7 mouse cellular contexts compared by ENCODE assay signal in the genomic region with DNA sequence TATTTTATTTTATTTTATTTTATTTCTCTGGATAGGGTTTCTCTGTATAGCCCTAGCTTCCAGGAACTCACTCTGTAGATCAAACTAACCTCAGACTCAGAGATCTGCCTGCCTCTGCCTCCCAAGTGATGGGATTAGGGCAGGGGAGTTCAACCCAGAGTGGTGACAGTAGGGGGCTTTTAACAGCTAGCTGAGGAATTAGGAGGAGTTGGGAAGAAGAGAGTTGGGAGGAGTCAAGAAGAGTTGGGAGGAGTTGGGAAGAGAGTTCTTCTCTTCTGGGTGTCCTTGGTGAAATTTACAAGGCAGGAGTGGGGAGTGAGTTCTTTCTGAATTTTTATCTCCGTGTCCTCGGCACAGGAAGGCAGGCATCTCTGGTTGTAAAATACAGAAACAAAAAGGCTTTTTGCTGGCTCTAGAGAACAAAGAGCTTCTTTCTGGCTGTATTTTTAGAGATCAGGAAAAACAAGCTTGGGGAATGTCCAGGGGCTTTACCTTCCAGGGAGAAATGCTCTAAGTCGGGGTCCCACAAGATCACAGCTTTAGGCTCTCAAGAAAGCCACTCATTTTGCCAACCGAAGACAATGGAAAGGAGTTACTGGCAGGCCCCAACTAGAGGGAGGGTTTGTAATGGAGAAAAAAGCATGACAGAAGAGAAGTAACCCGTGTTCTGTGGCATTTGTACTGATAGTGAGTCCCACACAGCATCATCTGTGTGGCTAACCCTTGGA. TPM values are rescaled to one million over a fixed set of nuclear protein-coding genes. Genes with fewer than 3 reads are reported as not detected.
DNase-seq lines count a peak whose midpoint lies in the region; ATAC-seq and TF ChIP-seq lines count a peak whose summit lies in the region.
"Not testable (repeated sequence)": the region's sequence is repeated elsewhere in the genome, so short reads cannot be mapped to it uniquely, and the experiment has no call there.
"Had no signal": no experiment of that assay in that cellular context is flagged by ENCODE, and none has a peak within 500 bp of the region (broad histone marks: within the 10 kb centered on the region; RNA-seq: fewer than 3 reads in every experiment).

No protein-coding gene starts in this region.

- H3K9ac ChIP-seq in ES-Bruce4 (ENCODE audit: low read depth, poor library complexity, severe bottlenecking): peak overlapping the region; percentile 48; the same call in 1 of the 2 replicates
- not testable (repeated sequence) for H3K9ac ChIP-seq in intestine, embryonic 14.5 days (ENCODE audit: low read length); midbrain, embryonic 11.5 days (ENCODE audit: low read length)

- TF ChIP-seq POLR2A in ES-Bruce4 (IDR thresholded peaks at IDR 0.05; ENCODE audit: insufficient read depth, low read length): not testable (repeated sequence)

- not testable (repeated sequence) for H3K9me3 ChIP-seq in ES-Bruce4 (replicated peaks; ENCODE audit: control insufficient read depth, insufficient read depth, low read length, poor library complexity, severe bottlenecking); intestine, embryonic 14.5 days (ENCODE audit: control insufficient read depth, low read length); midbrain, embryonic 11.5 days (ENCODE audit: control insufficient read depth, low read length)

- DNase-seq in R1 (ENCODE audit: low read depth, low spot score): peak; percentile 80
- peak; percentile 17 for DNase-seq in adrenal gland, adult 2 months
- DNase-seq in intestine, embryonic 14.5 days (ENCODE audit: low spot score): peak; percentile 4
- DNase-seq in midbrain, embryonic 11.5 days (ENCODE audit: low spot score, missing footprints): peak; percentile 39
- peak; percentile 21 for DNase-seq in testis, postnatal 14 days (ENCODE audit: low spot score)

- H3K4me3 ChIP-seq in ES-Bruce4 (ENCODE audit: low read depth, low read length); intestine, embryonic 14.5 days (ENCODE audit: low read depth, low read length); midbrain, embryonic 11.5 days (ENCODE audit: low read depth, low read length): not testable (repeated sequence)

- not testable (repeated sequence) for TF ChIP-seq EP300 in ES-Bruce4 (IDR thresholded peaks at IDR 0.05; ENCODE audit: insufficient read depth, low read depth, low read length)

- not testable (repeated sequence) for H3K4me1 ChIP-seq in ES-Bruce4 (ENCODE audit: control insufficient read depth, insufficient read depth, low read length); intestine, embryonic 14.5 days (replicated peaks; ENCODE audit: control insufficient read depth, insufficient read depth, low read length); midbrain, embryonic 11.5 days (ENCODE audit: control insufficient read depth, insufficient read depth, low read length)

- not testable (repeated sequence) for H3K36me3 ChIP-seq in ES-Bruce4 (ENCODE audit: control insufficient read depth, insufficient read depth, low read length, poor library complexity, severe bottlenecking); intestine, embryonic 14.5 days (ENCODE audit: control insufficient read depth, insufficient read depth, low read length); midbrain, embryonic 11.5 days (ENCODE audit: control insufficient read depth, insufficient read depth, low read length)

- 74% methylated on average over 5 of the region's 5 CpGs for WGBS in intestine, embryonic 14.5 days
- WGBS in midbrain, embryonic 11.5 days: 89% methylated on average over 5 of the region's 5 CpGs

- H3K27me3 ChIP-seq in ES-Bruce4 (ENCODE audit: control insufficient read depth, insufficient read depth, low read length, poor library complexity, severe bottlenecking); intestine, embryonic 14.5 days (replicated peaks; ENCODE audit: control insufficient read depth, insufficient read depth, low read length); midbrain, embryonic 11.5 days (ENCODE audit: control insufficient read depth, insufficient read depth, low read length): not testable (repeated sequence)

- not testable (repeated sequence) for H3K4me2 ChIP-seq in intestine, embryonic 14.5 days (ENCODE audit: low read length); midbrain, embryonic 11.5 days

- not testable (repeated sequence) for ATAC-seq in intestine, embryonic 14.5 days (replicated peaks; ENCODE audit: low FRiP score, low TSS enrichment, low read depth); midbrain, embryonic 11.5 days (ENCODE audit: low FRiP score)

- TF ChIP-seq CTCF in ES-Bruce4 (IDR thresholded peaks at IDR 0.05; ENCODE audit: low read depth, low read length): not testable (repeated sequence)

- H3K27ac ChIP-seq in ES-Bruce4 (ENCODE audit: insufficient read depth, low read length): peak overlapping the region; percentile 79
- H3K27ac ChIP-seq in intestine, embryonic 14.5 days (ENCODE audit: low read depth); midbrain, embryonic 11.5 days (ENCODE audit: low read depth, low read length): not testable (repeated sequence)

RNA-seq across cellular contexts. Expression of a gene that starts 3.2 kb away (rescaled TPM):
- 76.1 and 80.6 TPM in 2 replicates for polyA plus RNA-seq in ES-Bruce4 (2011; ENCODE audit: insufficient read depth, insufficient read length, low read depth, missing spikeins)
- total RNA-seq in adrenal gland, adult 2 months (2021): 10 to 100 TPM; 50.1 to 54.4 TPM
- polyA plus RNA-seq in adrenal gland, adult 2 months (2012; rRNA removed): 11.6 and 13.6 TPM in 2 replicates
- polyA plus RNA-seq in intestine, embryonic 14.5 days (2014; fragmentation: Nextera tagmentation; extraction: Ambion mirVana): 61.0 and 66.5 TPM in 2 replicates
- 91.4 and 93.6 TPM in 2 replicates for polyA plus RNA-seq in midbrain, embryonic 11.5 days (2014; fragmentation: Nextera tagmentation; extraction: Ambion mirVana)

RNA-seq across cellular contexts. Expression of a gene that starts 34.7 kb away (rescaled TPM):
- 0.61 and 1.3 TPM in 2 replicates for polyA plus RNA-seq in ES-Bruce4 (2011; ENCODE audit: insufficient read depth, insufficient read length, low read depth, missing spikeins)
- total RNA-seq in adrenal gland, adult 2 months (2021): 10 to 100 TPM in 1 of 2 experiments, 1 to 10 TPM in 1; 8.4 to 25.0 TPM
- polyA plus RNA-seq in adrenal gland, adult 2 months (2012; rRNA removed): 1.1 and 2.0 TPM in 2 replicates
- 1.5 and 1.7 TPM in 2 replicates for polyA plus RNA-seq in intestine, embryonic 14.5 days (2014; fragmentation: Nextera tagmentation; extraction: Ambion mirVana)
- 0.45 and 0.65 TPM in 2 replicates for polyA plus RNA-seq in midbrain, embryonic 11.5 days (2014; fragmentation: Nextera tagmentation; extraction: Ambion mirVana)
- total RNA-seq: G1E had no signal
- polyA plus RNA-seq: G1E had no signal

RNA-seq across cellular contexts. Expression of a gene that starts 44.2 kb away (rescaled TPM):
- polyA plus RNA-seq in ES-Bruce4 (2011; ENCODE audit: insufficient read depth, insufficient read length, low read depth, missing spikeins): 76.3 and 78.3 TPM in 2 replicates
- 100 to 1,000 TPM; 100 to 110 TPM for total RNA-seq in adrenal gland, adult 2 months (2021)
- 48.1 and 52.6 TPM in 2 replicates for polyA plus RNA-seq in adrenal gland, adult 2 months (2012; rRNA removed)
- polyA plus RNA-seq in intestine, embryonic 14.5 days (2014; fragmentation: Nextera tagmentation; extraction: Ambion mirVana): 90.0 and 91.8 TPM in 2 replicates
- polyA plus RNA-seq in midbrain, embryonic 11.5 days (2014; fragmentation: Nextera tagmentation; extraction: Ambion mirVana): 76.6 and 82.4 TPM in 2 replicates

Comparison
In these comparisons a context has a peak if more than half of its experiments do, and no peak if none do; other contexts are left out.
1. DNase-seq: peak in every context shown above with its lines; median percentile 80 in R1; 39 in midbrain, embryonic 11.5 days; 21 in testis, postnatal 14 days; 17 in adrenal gland, adult 2 months; 4 in intestine, embryonic 14.5 days.